Mouse (Mus musculus) liver, adult 2 months (tissue): ENCODE measurements around the gene Sowaha.

Experiments used
- CTCF ChIP-seq: fragments of 200-500 bp; IDR thresholded peaks from 2 replicates; pipeline ENCODE4 v1.5.1; 2011; ENCODE audit warnings: low read depth, low read length, control low read depth
- POLR2A ChIP-seq: fragments of 200-500 bp; IDR thresholded peaks from 2 replicates; pipeline ENCODE4 v1.6.1; 2011; ENCODE audit warnings: low read length, control low read depth; ENCODE audit not compliant: insufficient read depth; ENCODE audit errors: extremely low read depth

DNA sequence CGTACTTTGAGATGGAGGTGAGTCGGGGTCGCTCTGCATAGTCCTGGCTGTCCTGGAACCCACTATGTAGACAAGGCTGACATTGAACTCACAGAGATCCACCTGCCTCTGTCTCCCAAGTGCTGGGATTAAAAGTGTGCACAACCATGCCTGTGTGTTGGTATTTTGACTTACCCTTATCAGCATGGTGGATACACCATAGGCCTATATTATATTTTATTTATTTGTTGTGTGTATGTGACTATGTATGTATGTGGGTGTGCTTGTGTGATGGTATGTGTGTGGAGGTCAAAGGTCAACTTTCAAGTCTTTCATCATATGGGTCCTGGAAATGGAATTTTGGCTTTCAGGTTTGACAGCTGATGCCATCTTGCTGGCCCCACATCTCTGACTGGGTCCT lies 42.3 kb upstream of the Sowaha start:
- TF ChIP-seq POLR2A (no peak), CTCF (no peak)
